Mouse (Mus musculus): ENCODE results near the gene Vsig1.

The Vsig1 gene

GRCm38 (mm10) chrX:140907360-140907759 lies at the start of gene Vsig1:
Gene Vsig1 (plus strand): TSS chrX:140907608.
- DNase-seq (ENCODE audit: extremely low spot score), result no peak

GRCm38 (mm10) chrX:140862760-140863159 lies 44.6 kb upstream of the Vsig1 start:
- no peak for DNase-seq (ENCODE audit: extremely low spot score)

- DNase-seq (ENCODE audit: extremely low spot score), result no peak
Observed at GRCm38 (mm10) chrX:140863431-140863830, 44.0 kb upstream of the Vsig1 start.

- DNase-seq (ENCODE audit: extremely low spot score), result no peak
Observed at GRCm38 (mm10) chrX:140887193-140887592, 20.2 kb upstream of the Vsig1 start.

- DNase-seq (ENCODE audit: extremely low spot score), result no peak
Observed at GRCm38 (mm10) chrX:140891796-140892195, 15.6 kb upstream of the Vsig1 start.

- DNase-seq (ENCODE audit: extremely low spot score), result no peak
Observed at GRCm38 (mm10) chrX:140903487-140903886, 3.9 kb upstream of the Vsig1 start.

GRCm38 (mm10) chrX:140921321-140921720 lies 13.9 kb downstream of the Vsig1 start:
- DNase-seq (ENCODE audit: extremely low spot score), result no peak

- no peak for DNase-seq (ENCODE audit: extremely low spot score)
Observed at GRCm38 (mm10) chrX:140932066-140932465, 24.7 kb downstream of the Vsig1 start.

- DNase-seq (ENCODE audit: extremely low spot score), result no peak
Observed at GRCm38 (mm10) chrX:140933263-140933662, 25.9 kb downstream of the Vsig1 start.

- DNase-seq (ENCODE audit: extremely low spot score), result no peak
Observed at GRCm38 (mm10) chrX:140936271-140936670, 28.9 kb downstream of the Vsig1 start.

GRCm38 (mm10) chrX:140953618-140954017 lies 46.2 kb downstream of the Vsig1 start:
- no peak for DNase-seq (ENCODE audit: extremely low spot score)

GRCm38 (mm10) chrX:140956272-140956940 lies 49.0 kb downstream of the Vsig1 start, which contains the start of the genes Psmd10 and Atg4a:
Gene Psmd10 (minus strand): TSS chrX:140956728.
Gene Atg4a (plus strand): TSS chrX:140956907.
- DNase-seq (ENCODE audit: extremely low spot score), result peak; percentile 87

- DNase-seq (ENCODE audit: extremely low spot score), result no peak
Observed at GRCm38 (mm10) chrX:140956959-140957358, 49.6 kb downstream of the Vsig1 start.

- no peak for DNase-seq (ENCODE audit: extremely low spot score)
Observed at GRCm38 (mm10) chrX:140978943-140979342, 71.5 kb downstream of the Vsig1 start.

GRCm38 (mm10) chrX:140979546-140979945 lies 72.1 kb downstream of the Vsig1 start:
- DNase-seq (ENCODE audit: extremely low spot score), result no peak

GRCm38 (mm10) chrX:140980163-140980562 lies 72.8 kb downstream of the Vsig1 start:
- DNase-seq (ENCODE audit: extremely low spot score), result no peak

GRCm38 (mm10) chrX:140983206-140983960 lies 76.0 kb downstream of the Vsig1 start:
- DNase-seq (ENCODE audit: extremely low spot score), result peak; percentile 5

- DNase-seq (ENCODE audit: extremely low spot score), result no peak
Observed at GRCm38 (mm10) chrX:140984795-140985194, 77.4 kb downstream of the Vsig1 start.

GRCm38 (mm10) chrX:140985256-140985655 lies 77.8 kb downstream of the Vsig1 start:
- DNase-seq (ENCODE audit: extremely low spot score), result no peak

All from embryo, embryonic 9.5 days (tissue).